Mouse (Mus musculus): Measurements from ENCODE around the gene Tmem217.
"Not testable (repeated sequence)": the region's sequence is repeated elsewhere in the genome, so short reads cannot be mapped to it uniquely, and the experiment has no call there.

Tmem217 gene

DNA sequence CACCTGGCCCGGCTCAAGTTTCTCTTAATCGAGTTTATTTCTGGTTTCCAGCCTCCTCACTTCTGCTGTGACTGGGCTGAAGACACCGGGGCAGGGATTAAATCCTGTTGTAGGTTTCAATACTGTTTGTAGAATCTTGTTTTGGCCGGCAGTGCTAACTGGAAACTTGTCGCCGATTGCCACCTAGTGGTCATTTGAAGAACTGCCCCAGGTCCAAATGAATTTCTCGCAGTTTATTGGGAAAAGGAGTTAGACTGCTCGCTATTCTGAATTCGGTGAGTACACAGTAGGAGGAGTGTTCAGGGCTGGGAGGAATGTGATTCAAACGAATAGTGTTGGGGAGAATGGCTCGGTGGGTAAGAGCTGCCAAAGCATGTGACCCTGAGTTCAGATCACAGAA is 37.8 kb downstream of the Tmem217 start:
- in situ Hi-C loops (cut with MboI; ENCODE audit: low pct_unique_long_range_greater_than_20kb in 1 of 2, low sequenced_read_pairs in 2 of 2, unreplicated experiment in 1 of 2): loop anchor here (5.0 to 25.0 kb wide), 4 partner anchors 122 to 340 kb away; partner anchors contain the start of genes BC004004 (in 2 of the 2) and Ppil1 (in 2 of the 2)

DNA sequence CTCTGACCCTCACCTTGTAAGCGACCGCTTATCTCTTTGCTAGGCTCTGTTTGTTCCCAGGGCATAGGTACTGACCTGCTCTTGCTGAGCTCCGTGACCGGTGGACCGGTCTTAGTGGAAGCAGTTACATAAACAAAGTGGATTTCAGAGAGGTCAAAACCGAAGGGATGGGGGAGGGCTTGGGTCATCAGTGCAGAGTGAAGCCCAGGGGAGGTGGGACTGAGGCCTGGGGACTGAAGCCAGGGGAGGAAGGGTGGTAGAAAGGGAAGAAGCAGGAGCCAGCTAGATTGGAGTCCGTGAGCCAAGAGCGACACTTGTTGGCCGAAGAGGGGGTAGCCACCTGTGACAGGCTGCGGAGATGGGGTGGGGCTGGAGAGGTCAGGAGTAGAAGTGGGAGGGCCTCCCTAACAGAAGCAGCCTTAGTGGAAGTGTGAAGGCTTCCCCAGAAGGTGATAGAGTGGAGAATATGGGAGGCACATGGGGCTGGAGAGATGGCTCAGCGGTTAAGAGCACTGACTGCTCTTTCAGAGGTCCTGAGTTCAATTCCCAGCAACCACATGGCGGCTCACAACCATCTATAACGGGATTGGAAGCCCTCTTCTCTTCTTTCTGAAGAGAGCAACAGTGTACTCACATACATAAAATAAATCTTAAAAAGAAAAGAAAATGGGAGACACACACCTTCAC is 39.0 kb downstream of the Tmem217 start:
- in situ Hi-C loops (cut with MboI; ENCODE audit: low pct_unique_long_range_greater_than_20kb in 1 of 2, low sequenced_read_pairs in 2 of 2, unreplicated experiment in 1 of 2): loop anchor here (5.0 to 25.0 kb wide), 4 partner anchors 121 to 338 kb away; partner anchors contain the start of genes BC004004 (in 2 of the 2) and Ppil1 (in 2 of the 2)

DNA sequence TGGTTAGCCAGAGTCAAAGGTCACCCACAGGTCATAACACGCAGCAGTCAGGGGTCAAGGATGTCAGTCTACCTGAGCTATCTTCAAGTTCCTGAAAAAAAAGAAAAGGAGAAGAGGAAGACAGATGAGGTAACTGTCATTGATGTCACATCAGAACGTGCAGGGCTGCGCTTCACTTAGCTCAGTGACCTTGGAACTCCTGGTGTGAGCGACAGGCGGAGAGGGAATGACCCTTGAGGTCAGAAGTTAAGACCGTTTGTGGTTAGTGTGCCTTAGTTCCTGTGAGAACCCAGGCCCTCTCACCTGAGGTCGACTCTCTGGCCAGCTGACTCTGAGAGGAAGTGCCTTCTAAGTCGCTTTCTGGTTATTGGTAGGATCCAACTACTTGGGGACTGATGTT is 41.5 kb downstream of the Tmem217 start:
- in situ Hi-C loops (cut with MboI; ENCODE audit: low pct_unique_long_range_greater_than_20kb in 1 of 2, low sequenced_read_pairs in 2 of 2, unreplicated experiment in 1 of 2): loop anchor here (5.0 to 25.0 kb wide), 4 partner anchors 118 to 336 kb away; partner anchors contain the start of genes BC004004 (in 2 of the 2) and Ppil1 (in 2 of the 2)

DNA sequence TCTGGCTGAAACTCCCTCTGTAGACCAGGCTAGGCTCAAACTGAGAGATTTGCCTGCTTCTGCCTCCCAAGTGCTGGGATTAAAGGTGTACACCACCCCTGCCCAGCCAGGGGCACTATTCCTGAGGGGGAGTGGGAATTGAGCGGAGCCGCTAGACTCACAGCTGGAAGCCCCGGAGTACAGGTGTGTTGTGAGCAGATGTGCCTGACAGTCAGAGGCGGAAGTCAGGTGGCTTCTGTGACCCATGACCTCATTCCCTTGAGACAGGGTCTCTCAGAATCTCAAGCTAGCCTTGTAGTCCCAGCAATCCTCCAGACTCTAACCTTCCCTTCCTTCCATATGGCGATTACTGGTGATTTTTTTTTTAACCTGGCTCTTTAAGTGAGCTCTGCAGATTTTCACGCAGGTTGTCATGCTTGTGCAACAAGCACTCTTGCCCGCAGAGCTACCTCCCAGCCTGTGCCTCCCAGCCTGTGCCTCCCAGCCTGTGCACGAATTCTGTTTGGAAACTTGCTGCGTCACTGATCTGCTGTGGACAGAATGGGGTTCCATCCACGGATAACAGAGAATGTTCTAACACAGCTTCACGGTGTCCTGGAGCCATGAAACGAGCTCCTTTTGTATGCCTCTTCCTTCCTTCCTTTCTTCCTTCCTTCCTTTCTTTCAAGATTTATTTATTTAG is 43.1 kb downstream of the Tmem217 start:
- in situ Hi-C loops (cut with MboI; ENCODE audit: low pct_unique_long_range_greater_than_20kb in 1 of 2, low sequenced_read_pairs in 2 of 2, unreplicated experiment in 1 of 2): loop anchor here (25.0 kb wide), 1 partner anchor 247 kb away; the partner anchor contains the start of genes BC004004 (in 2 of the 2) and Ppil1 (in 2 of the 2)

DNA sequence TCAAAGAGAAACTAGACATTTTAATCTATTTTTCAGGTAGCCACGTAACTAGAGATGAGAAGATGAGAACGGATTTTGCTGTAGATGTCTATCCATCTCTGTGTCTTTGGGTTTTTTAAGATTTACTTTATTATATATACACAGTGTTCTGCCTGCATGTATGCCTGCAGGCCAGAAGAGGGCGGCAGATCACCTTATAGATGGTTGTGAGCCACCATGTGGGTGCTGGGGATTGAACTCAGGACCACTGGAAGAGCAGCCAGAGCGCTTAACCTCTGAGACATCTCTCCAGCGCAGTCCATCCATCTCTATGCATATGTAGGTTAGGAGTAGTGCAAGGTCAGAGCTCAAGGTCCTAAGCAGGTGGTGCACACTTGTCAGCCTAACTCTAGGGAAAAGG is 48.5 kb downstream of the Tmem217 start:
- in situ Hi-C loops (cut with MboI; ENCODE audit: low pct_unique_long_range_greater_than_20kb in 1 of 2, low sequenced_read_pairs in 2 of 2, unreplicated experiment in 1 of 2): loop anchor here (25.0 kb wide), 1 partner anchor 241 kb away; the partner anchor contains the start of genes BC004004 (in 2 of the 2) and Ppil1 (in 2 of the 2)

DNA sequence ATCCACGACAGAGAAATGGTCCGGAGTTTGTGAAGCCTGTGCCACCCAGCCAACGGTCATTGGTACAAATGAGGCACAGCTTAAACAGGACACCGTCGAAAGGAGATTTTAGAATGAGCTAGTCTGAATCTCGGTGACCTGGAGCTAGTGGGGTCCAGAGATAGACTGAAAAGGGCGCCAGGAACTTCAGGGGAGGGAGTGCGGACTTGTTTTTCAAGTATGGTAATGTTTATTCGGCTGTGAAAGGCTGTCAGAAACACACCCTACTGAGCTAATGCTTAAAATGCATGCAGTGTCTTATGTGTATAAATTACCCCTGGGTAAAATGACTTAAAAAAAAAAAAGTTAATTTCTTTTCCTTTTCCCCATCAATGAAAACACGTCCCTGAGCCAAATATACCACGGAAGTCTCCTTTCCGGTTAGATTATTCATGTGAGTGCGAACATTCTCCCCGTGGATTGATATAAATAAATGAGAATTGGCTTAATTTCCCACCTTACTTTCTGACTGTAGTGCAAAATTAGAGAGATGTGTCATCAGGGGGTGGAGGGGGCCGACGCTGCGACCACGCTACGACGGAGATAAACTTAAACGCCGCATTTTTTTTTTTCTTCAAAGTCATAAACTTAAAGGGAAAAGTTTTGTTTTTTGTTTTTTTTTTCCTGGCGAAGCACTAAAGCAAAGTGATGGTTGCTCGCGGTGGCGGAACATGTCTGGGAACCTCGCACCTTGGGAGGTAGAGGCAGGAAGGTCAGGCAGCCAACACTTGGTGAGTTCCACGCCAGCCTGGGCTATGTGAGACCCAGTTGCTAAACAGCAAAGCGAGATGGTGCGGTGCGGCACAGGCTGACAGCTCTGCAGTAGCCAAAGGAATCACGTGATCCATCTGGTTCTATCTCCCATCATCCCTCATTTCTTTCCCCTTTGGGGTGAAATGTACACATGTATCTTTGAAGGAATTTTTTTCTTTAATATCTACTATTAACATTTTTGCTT is 49.2 kb downstream of the Tmem217 start:
- in situ Hi-C loops (cut with MboI; ENCODE audit: low pct_unique_long_range_greater_than_20kb in 1 of 2, low sequenced_read_pairs in 2 of 2, unreplicated experiment in 1 of 2): loop anchor here (25.0 kb wide), 1 partner anchor 241 kb away; the partner anchor contains the start of genes BC004004 (in 2 of the 2) and Ppil1 (in 2 of the 2)

DNA sequence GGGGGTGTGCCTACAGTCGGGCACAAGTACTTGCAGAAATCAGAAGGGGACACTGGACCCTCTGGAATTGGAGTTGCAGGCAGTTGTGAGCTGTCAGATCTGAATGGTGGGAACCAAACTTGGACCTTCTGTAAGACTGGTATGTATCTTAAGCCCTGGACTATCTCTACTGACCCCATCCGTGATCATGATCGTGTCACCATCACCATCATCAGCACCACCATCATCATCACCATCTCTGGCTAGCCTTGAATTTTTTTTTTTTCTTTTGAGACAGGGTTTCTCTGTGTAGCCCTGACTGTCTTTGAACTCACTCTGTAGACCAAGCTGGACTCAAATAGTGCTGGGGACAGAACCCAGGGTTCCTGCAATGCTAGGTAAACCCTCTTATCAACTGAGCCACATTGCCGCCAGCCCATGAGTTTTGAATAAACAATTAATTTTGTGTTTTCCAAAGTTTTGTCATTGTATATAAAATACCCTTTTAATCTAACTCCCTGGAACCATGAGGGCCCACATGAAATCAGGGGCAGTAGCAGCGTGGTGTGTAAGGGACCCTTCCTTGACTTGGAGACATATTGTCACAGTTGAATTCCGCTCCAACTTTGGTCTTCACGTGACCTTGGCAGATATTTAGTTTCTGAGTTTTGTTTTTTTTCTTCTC is 50.0 kb downstream of the Tmem217 start:
- in situ Hi-C loops (cut with MboI; ENCODE audit: low pct_unique_long_range_greater_than_20kb in 1 of 2, low sequenced_read_pairs in 2 of 2, unreplicated experiment in 1 of 2): loop anchor here (25.0 kb wide), 1 partner anchor 240 kb away; the partner anchor contains the start of genes BC004004 (in 2 of the 2) and Ppil1 (in 2 of the 2)

DNA sequence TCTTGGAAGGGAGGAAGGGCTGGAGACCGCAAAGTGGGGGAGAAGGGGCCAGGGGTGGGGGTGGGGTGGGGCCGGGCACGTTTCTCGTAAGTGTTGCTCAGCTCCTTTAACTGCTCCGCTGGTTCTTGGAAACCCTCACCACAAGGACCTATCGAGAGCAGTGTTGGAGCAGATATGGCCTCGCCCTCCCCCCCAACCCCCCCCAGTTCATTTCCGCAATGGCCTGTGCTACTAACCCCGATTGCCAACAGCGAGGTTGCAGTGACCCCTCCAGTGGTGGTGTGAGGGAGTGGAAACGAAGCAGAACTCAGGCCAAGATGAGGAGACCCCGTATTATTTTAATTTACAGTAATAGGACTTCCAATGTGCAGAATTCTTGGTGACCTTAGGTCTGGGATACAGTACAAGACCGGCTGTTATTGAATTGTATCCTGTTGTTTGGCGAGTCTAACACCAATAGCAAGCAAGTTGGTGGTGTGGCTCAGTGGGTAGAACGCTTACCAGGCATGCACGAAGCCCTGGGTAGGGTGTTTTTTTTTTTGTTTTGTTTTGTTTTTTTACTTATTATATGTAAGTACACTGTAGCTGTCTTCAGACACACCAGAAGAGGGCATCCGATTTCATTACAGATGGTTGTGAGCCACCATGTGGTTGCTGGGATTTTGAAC is 51.2 kb downstream of the Tmem217 start:
- in situ Hi-C loops (cut with MboI; ENCODE audit: low pct_unique_long_range_greater_than_20kb in 1 of 2, low sequenced_read_pairs in 2 of 2, unreplicated experiment in 1 of 2): loop anchor here (25.0 kb wide), 1 partner anchor 239 kb away; the partner anchor contains the start of genes BC004004 (in 2 of the 2) and Ppil1 (in 2 of the 2)

DNA sequence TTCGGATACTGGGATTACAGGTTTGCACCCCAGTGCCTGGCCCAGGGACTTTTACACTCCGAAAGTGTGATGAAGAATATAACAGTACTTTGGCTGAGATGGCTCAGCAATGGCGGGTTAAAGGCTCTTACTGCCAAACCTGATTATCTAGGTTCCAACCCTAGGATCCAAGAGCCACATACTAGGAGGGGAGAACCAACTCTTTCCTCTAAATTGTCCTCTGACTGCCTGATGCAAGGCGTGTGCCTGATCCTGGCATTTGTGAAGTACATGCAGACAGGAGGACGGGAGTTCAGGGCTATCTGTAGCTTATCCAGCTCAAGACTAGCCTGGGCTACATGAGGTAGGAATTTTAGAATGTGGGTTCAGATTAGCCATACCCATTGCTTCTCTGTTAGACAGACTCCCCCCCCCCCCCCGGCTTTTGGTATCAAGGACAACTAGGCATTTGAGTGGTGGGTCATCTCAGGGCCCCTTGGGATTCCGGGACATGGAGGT is 51.9 kb downstream of the Tmem217 start:
- in situ Hi-C loops (cut with MboI; ENCODE audit: low pct_unique_long_range_greater_than_20kb in 1 of 2, low sequenced_read_pairs in 2 of 2, unreplicated experiment in 1 of 2): loop anchor here (25.0 kb wide), 1 partner anchor 238 kb away; the partner anchor contains the start of genes BC004004 (in 2 of the 2) and Ppil1 (in 2 of the 2)

DNA sequence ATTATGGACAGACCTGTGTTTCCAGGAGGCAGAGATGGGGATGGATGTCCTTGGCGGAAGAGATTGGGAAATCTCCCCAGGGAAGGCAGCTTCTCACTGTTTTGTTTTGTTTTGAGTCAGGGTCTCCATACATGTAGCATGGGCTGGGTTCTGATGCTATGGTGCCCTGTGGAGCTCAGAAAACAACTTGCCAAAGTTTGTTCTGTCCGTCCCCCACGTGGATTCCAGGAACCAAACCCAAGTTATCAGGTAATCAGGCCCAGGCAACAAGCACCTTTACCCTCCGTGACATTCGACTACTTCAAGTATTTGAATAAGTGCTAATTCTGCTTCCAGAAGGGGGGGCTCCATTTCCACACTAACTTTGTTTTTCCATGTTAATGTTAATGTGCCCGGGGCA is 52.7 kb downstream of the Tmem217 start:
- in situ Hi-C loops (cut with MboI; ENCODE audit: low pct_unique_long_range_greater_than_20kb in 1 of 2, low sequenced_read_pairs in 2 of 2, unreplicated experiment in 1 of 2): no loop called here

DNA sequence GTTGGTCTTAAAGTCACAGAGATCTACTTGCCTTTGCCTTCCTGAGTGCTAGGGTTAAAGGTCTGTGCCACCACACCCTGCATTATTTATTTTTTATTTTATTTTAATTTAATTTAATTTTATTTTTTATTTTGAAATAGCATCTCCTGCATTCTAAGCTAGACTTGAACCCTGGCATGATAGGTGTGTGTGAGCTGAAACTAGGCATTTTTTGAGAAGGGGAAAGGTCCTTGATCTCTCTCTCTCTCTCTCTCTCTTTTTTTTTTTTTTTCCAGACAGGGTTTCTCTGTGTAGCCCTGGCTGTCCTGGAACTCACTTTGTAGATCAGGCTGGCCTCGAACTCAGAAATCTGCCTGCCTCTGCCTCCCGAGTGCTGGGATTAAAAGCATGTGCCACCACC is 53.2 kb downstream of the Tmem217 start:
- in situ Hi-C loops (cut with MboI; ENCODE audit: low pct_unique_long_range_greater_than_20kb in 1 of 2, low sequenced_read_pairs in 2 of 2, unreplicated experiment in 1 of 2): not testable (repeated sequence)

DNA sequence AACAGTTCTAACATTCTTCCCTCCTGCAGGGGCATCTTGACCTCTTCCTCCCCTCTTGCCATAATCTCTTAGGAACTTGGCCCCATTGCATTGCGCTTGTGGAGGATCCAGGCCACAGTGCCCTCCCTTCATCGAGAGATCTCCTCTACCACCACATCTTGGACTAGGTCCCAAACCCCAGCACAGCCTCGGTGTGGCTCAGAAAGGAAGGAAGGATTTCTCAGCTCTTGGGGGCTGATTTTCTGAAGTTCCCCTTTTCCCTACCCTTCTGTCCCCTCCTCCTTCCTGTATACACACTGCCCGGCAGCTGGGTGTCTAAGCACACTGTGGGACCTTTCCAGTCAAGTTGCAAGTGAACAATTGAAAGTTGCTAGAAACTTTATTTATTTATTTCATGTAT is 54.2 kb downstream of the Tmem217 start:
- in situ Hi-C loops (cut with MboI; ENCODE audit: low pct_unique_long_range_greater_than_20kb in 1 of 2, low sequenced_read_pairs in 2 of 2, unreplicated experiment in 1 of 2): no loop called here

DNA sequence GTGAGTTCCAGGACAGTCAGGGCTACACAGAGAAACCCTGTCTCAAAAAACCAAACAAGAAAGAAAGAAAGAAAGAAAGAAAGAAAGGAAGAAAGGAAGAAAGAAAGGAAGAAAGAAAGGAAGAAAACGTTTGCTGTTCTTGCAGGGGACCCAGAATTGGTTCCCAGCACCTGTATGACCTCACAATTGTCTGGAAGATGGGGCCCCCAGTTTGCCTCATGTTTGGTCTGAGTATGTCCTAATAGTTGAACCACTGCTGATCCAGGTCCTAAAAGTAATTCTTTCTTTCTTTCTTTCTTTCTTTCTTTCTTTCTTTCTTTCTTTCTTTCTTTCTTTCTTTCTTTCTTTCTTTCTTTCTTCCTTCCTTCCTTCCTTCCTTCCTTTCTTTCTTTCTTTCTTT is 54.7 kb downstream of the Tmem217 start:
- in situ Hi-C loops (cut with MboI; ENCODE audit: low pct_unique_long_range_greater_than_20kb in 1 of 2, low sequenced_read_pairs in 2 of 2, unreplicated experiment in 1 of 2): not testable (repeated sequence)

DNA sequence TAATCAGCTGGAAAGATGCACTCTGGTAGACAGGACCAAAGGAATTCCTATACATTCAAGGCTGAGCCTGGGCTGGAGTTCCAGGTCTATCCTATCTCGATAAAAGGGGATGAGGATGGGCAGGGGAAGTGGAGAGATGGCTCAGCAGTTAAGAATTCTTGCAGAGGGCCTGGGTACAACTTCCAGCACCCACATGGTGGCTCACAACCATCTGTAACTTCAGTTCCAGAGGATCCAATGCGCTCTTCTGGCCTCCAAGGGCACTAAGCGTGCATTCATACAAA is 55.2 kb downstream of the Tmem217 start:
- in situ Hi-C loops (cut with MboI; ENCODE audit: low pct_unique_long_range_greater_than_20kb in 1 of 2, low sequenced_read_pairs in 2 of 2, unreplicated experiment in 1 of 2): no loop called here

DNA sequence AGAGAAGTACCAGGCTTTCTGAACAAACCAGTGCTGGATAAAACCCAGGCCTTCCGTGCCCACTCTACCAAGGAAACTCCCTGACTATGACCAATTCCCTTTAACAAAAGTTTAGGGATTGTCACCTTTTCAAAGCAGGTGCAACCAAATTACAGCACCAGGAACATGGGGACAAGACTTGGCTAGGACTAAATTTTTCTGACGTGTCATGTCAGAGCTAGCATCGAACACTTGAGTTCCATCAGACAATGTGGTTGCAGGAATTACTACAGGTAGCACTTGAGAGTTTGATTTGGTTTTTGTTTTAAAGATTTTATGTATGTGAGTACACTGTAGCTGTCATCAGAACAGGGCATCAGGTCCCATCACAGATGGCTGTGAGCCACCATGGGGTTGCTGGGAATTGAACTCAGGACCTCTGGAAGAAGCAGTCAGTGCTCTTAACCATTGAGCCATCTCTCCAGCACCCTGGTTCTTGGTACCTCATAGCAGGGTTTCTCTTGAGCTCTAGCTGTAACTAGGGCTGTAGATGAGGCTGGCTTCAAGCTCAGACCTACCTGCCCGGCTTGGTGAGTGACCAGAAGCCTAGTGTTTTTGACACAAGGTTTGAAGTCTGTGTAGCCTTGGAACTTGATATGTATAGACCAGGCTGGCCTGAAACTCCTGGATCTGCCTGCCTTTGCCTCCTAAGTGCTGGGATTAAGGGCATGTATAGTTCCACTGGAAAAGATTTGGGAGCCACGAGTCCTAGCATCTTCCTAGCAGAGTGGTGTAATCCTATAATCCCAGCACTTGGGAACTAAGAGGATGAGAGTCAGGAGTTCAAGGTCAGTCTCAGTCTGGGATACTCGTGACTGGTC is 55.7 kb downstream of the Tmem217 start:
- in situ Hi-C loops (cut with MboI; ENCODE audit: low pct_unique_long_range_greater_than_20kb in 1 of 2, low sequenced_read_pairs in 2 of 2, unreplicated experiment in 1 of 2): no loop called here

DNA sequence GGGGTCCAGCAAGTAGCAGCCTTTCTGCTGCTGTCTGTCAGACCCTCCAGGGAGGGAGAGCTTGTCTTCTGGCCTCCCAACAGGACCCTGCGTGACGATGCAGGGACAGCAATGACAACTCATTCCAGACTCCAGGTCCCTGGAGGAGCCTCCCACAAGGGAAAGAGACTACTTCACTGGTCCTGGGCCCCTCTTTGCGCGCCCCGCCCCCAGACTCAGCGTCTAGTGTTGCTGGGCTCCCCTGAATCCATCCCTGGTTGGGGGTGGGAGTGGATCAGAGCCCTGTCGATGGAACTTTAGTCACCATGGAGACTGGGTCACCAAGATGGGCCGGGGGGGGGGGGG is 57.5 kb downstream of the Tmem217 start:
- in situ Hi-C loops (cut with MboI; ENCODE audit: low pct_unique_long_range_greater_than_20kb in 1 of 2, low sequenced_read_pairs in 2 of 2, unreplicated experiment in 1 of 2): no loop called here
